Mouse (Mus musculus) ES-Bruce4 (cell line): ENCODE measurements around the gene Spryd7. TPM values are rescaled to one million over a fixed set of nuclear protein-coding genes. Genes with fewer than 3 reads are reported as not detected.
"Not testable (repeated sequence)": the region's sequence is repeated elsewhere in the genome, so short reads cannot be mapped to it uniquely, and the experiment has no call there.

Experiments used
- H3K27ac ChIP-seq: 2 replicates; pipeline ENCODE4 v1.5.1; 2012; ENCODE audit warnings: low read length, inconsistent platforms; ENCODE audit not compliant: insufficient read depth
- H3K27me3 ChIP-seq: 2 replicates; pipeline ENCODE4 v1.6.1; 2012; ENCODE audit warnings: mild to moderate bottlenecking, low read length, inconsistent platforms; ENCODE audit not compliant: control insufficient read depth, poor library complexity, insufficient read depth, severe bottlenecking
- H3K36me3 ChIP-seq: 2 replicates; pipeline ENCODE4 v1.6.1; 2012; ENCODE audit warnings: inconsistent platforms, mild to moderate bottlenecking, low read length, moderate library complexity; ENCODE audit not compliant: control insufficient read depth, poor library complexity, insufficient read depth, severe bottlenecking
- H3K4me1 ChIP-seq: one replicate; pipeline ENCODE4 v1.8.1; 2011; ENCODE audit warnings: low read length; ENCODE audit not compliant: control insufficient read depth, insufficient read depth
- H3K4me3 ChIP-seq: 2 replicates; pipeline ENCODE4 v1.5.1; 2011; ENCODE audit warnings: low read depth, mild to moderate bottlenecking, low read length
- H3K9ac ChIP-seq: 2 replicates; pipeline ENCODE4 v1.6.1; 2012; ENCODE audit warnings: low read depth, mild to moderate bottlenecking, inconsistent platforms; ENCODE audit not compliant: poor library complexity, severe bottlenecking
- H3K9me3 ChIP-seq: replicated peaks from 2 replicates; pipeline ENCODE4 v1.6.1; 2012; ENCODE audit warnings: mild to moderate bottlenecking, low read length, inconsistent platforms; ENCODE audit not compliant: control insufficient read depth, poor library complexity, insufficient read depth, severe bottlenecking
- CTCF ChIP-seq: IDR thresholded peaks from one replicate; pipeline ENCODE4 v1.8.1; 2011; ENCODE audit warnings: low read depth, low read length
- EP300 ChIP-seq: IDR thresholded peaks from 2 replicates; pipeline ENCODE4 v1.6.1; 2011; ENCODE audit warnings: low read depth, low read length; ENCODE audit not compliant: insufficient read depth
- POLR2A ChIP-seq: IDR thresholded peaks from one replicate; pipeline ENCODE4 v1.8.1; 2011; ENCODE audit warnings: low read length; ENCODE audit not compliant: insufficient read depth
- polyA plus RNA-seq: library from polyadenylated mRNA; stranded (reverse); fragments of >200 nt; gene quantifications from 2 replicates; pipeline ENCODE4 v1.2.4, GENCODE M21; 2011; ENCODE audit warnings: low read depth; ENCODE audit not compliant: missing spikeins, insufficient read depth, insufficient read length

The Spryd7 gene
- polyA plus RNA-seq, 1 experiment, result 17.7 TPM

DNA sequence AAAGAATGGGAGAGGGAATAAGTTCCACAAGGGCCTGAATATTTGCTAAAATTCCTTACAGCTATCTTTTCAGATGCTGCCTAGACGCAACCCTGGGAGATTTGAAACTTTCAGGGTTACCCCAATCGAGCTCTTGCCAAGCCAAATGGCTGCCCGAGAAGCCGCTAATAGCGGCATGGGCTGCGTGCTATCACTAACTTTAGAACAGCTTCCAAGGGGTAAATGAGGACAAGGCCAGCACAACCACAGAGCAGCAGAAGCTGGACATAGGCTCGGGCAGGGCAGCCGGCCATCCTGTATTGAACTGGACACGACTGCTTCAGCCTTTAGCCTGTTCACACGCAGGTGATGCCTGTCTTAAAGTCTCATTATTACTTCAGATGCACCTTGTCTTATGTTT, 18.4 kb upstream of the Spryd7 start:
- H3K9ac ChIP-seq, result no peak overlapping the region
- no peak overlapping the region for H3K4me3 ChIP-seq
- no peaks in the 10 kb centered on the region for H3K27me3 ChIP-seq
- no peaks in the 10 kb centered on the region for H3K4me1 ChIP-seq
- H3K9me3 ChIP-seq, result peaks cover 1% of the 10 kb centered on the region
- no peaks in the 10 kb centered on the region for H3K36me3 ChIP-seq
- TF ChIP-seq CTCF (no peak), POLR2A (no peak), EP300 (no peak)
- no peak overlapping the region for H3K27ac ChIP-seq

DNA sequence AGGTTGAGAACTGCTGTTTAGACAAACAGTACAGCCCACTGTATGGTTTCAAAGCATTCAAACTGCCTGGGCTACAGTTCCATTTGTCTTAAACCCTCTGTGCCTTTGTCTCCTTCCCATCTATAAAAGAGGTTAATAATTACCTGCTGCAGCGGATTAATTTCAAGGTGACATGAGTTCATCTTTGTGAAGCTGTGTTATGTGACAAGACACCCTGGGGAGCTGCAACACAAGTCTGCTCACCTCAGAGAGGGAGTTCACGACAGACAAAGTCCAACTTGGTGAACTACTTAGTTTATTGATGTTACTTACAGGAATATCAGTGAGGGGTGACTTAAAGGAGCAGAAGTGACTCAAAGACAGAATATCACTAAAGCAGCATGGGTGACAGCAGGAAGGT, 15.4 kb upstream of the Spryd7 start:
- H3K4me3 ChIP-seq, result no peak overlapping the region
- no peaks in the 10 kb centered on the region for H3K9me3 ChIP-seq
- no peaks in the 10 kb centered on the region for H3K4me1 ChIP-seq
- H3K27me3 ChIP-seq, result no peaks in the 10 kb centered on the region
- no peak for TF ChIP-seq EP300
- TF ChIP-seq POLR2A, result no peak
- no peak for TF ChIP-seq CTCF
- no peak overlapping the region for H3K27ac ChIP-seq
- no peak overlapping the region for H3K9ac ChIP-seq
- H3K36me3 ChIP-seq, result no peaks in the 10 kb centered on the region

DNA sequence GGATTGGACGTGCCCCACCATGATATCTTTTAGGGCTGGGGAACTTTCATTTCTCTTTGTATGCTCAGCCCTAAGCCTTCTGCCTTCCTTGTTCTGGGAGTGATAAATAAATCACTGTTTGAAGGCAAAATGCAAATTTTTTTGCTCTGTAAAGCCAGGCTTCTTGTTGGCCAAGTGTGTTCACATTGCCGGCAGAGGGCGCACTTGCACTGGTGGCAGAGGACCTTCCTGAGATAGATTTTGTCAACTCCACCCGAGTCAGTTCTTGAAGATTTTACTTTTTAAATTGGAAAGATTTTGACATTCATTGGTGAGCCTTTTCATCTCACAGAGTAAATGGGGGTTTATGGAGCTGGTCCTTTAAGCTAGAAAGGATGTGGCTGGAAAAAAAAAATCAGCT, 14.7 kb upstream of the Spryd7 start:
- Histone ChIP-seq H3K27me3 (no peaks in the 10 kb centered on the region), H3K4me1 (no peaks in the 10 kb centered on the region), H3K9me3 (no peaks in the 10 kb centered on the region), H3K36me3 (no peaks in the 10 kb centered on the region), H3K9ac (no peak overlapping the region), H3K4me3 (no peak overlapping the region), H3K27ac (no peak overlapping the region)
- peak; percentile 88 for TF ChIP-seq CTCF
- no peak for TF ChIP-seq POLR2A

DNA sequence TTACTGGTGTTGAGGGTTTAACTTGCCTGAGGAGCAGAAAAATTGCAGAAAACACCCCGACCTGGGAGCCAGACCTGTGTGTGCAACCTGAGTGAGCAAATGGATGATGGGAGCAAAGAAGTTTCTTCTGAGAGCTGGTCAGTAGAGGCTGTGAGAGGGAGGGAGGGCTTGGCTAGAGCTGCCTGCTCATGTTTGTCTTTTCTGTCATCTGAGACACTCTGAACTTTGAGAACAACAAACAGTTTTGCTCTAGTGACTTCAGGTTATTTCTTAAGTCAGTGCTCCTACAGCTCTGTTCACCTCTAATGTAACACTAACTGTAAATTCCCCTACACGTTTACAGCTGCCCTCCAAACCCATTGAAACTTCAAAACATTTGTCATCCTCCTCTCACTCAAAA, 12.7 kb upstream of the Spryd7 start:
- TF ChIP-seq EP300 (no peak), POLR2A (no peak), CTCF (no peak)
- no peaks in the 10 kb centered on the region for H3K9me3 ChIP-seq

DNA sequence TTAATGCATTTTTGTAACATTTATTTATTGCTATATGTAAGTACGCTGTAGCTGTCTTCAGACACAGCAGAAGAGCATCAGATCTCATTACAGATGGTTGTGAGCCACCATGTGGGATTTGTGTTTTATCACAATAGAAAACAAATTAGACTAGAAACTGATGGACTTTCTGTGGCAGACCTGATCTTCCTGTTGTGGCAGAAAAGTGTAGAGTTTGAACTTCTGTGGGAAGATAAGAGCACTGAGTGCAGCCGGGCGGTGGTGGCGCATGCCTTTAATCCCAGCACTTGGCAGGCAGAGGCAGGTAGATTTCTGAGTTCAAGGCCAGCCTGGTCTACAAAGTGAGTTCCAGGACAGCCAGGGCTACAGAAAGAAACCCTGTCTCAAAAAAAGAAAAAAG, 9.5 kb upstream of the Spryd7 start:
- not testable (repeated sequence) for H3K9ac ChIP-seq, H3K36me3 ChIP-seq, H3K4me3 ChIP-seq, H3K27ac ChIP-seq, H3K4me1 ChIP-seq, H3K9me3 ChIP-seq, H3K27me3 ChIP-seq

More for the DNA sequence above, 12.7 kb upstream of the Spryd7 start:
- Histone ChIP-seq H3K27ac (no peak overlapping the region), H3K4me3 (no peak overlapping the region), H3K4me1 (no peaks in the 10 kb centered on the region), H3K36me3 (no peaks in the 10 kb centered on the region), H3K27me3 (no peaks in the 10 kb centered on the region), H3K9ac (no peak overlapping the region)

DNA sequence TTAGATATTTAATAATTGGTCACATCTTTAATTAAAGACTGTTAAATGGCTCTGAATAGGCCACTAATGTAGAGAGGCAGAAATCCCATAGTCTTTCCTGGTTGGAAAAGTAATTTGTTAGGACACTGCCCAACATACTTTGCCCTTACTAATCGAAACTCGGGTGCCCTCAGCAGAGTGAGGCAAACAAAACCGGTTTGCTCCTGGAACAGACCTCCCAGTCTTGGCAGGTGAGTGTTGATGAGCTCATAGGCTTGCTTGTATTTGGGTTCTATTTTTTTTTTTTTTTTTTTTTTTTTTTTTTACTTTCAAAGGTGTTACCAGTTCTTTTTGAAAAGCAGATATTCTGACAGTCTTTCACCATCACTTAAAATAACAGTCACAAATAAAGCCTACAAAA, 3.2 kb upstream of the Spryd7 start:
- Histone ChIP-seq H3K36me3 (no peaks in the 10 kb centered on the region), H3K4me3 (no peak overlapping the region), H3K9ac (no peak overlapping the region), H3K27ac (no peak overlapping the region), H3K27me3 (no peaks in the 10 kb centered on the region), H3K4me1 (no peaks in the 10 kb centered on the region), H3K9me3 (no peaks in the 10 kb centered on the region)
- no peak for TF ChIP-seq POLR2A
- TF ChIP-seq EP300, result no peak
- no peak for TF ChIP-seq CTCF

DNA sequence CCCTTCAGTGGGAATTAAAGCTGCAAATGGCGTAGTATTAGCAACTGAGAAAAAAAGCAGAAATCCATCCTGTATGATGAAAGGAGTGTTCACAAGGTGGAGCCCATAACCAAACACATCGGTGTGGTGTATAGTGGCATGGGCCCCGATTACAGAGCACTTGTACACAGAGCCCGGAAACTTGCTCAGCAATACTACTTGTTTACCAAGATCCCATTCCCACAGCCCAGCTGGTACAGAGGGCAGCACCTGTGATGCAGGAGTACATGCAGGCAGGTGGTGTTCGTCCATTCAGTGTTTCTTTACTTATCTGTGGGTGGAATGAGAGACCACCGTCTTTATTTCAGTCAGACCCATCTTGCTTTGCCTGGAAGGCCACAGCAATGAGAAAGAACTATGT, 2.2 kb upstream of the Spryd7 start:
- Histone ChIP-seq H3K4me1 (no peaks in the 10 kb centered on the region), H3K9ac (no peak overlapping the region), H3K9me3 (no peaks in the 10 kb centered on the region), H3K27me3 (no peaks in the 10 kb centered on the region), H3K4me3 (no peak overlapping the region), H3K36me3 (no peaks in the 10 kb centered on the region), H3K27ac (no peak overlapping the region)
- no peak for TF ChIP-seq EP300
- no peak for TF ChIP-seq POLR2A
- no peak for TF ChIP-seq CTCF
